Mouse (Mus musculus): ENCODE results near the gene Ank2.
"Not testable (repeated sequence)": the region's sequence is repeated elsewhere in the genome, so short reads cannot be mapped to it uniquely, and the experiment has no call there.

Gene Ank2

GRCm38 (mm10) chr3:127350602-127351362 is 148.4 kb downstream of the Ank2 start:
- no peak for DNase-seq

DNA sequence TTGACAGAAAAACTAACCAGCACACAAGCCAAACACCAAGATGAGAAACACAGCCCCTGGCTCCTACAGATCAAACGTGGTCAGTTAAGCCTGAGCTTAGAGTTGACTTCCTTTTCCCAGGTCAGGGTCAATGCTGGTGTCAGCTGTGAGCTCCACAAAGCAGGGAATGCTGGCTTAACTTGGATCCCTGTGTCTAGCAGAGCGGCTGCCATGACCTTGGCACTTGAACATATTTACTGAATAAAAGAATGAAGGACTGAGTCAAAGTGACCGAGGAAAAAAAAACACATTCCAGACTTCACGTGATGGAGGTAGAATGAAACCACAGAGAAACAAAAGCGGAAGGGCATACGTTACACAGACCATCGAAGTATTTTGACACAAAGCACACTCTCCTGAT is 150.2 kb downstream of the Ank2 start:
- no peak for DNase-seq

- no peak for DNase-seq
Measured at GRCm38 (mm10) chr3:127345860-127346459, 153.2 kb downstream of the Ank2 start.

DNA sequence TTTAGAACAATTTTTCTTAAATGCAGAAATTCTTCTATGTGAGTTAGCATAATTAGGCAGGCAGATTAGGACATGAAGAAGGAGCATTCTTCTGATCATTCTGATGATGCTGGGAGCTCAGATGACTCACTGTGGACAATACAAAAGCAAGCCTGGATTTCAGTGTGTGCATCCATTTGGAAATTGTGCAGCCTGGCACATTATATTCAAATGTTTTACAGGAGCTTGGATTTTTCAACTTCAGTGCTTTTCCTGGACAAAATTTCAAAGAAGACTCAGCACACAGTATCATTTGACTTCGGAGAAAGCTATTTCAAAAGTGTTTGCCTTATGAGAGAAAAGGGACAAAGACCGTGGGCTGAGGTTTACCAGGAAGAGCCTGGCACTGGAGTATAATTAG is 157.8 kb downstream of the Ank2 start:
- no peak for DNase-seq

DNA sequence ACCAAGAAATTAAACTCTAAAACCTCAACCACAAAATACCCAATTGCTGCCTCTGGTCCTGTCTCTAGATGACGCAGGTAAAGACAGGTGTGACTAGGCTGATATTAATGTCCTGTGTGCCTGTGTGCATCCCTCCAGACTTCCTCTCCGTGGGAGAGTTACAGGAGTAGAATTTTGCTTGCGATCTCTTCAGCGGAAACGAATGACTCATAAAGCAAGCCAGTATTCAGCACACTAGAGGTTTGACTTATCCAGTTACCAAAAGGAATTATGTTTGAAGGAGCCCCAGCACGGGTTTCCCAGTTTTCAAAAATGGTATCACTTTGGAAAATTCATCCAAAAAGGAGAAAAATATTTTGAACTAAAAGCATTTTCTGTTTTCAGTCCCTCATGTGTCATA is 164.3 kb downstream of the Ank2 start:
- no peak for DNase-seq

- DNase-seq, result no peak
Measured at GRCm38 (mm10) chr3:127331562-127331961, 167.6 kb downstream of the Ank2 start.

DNA sequence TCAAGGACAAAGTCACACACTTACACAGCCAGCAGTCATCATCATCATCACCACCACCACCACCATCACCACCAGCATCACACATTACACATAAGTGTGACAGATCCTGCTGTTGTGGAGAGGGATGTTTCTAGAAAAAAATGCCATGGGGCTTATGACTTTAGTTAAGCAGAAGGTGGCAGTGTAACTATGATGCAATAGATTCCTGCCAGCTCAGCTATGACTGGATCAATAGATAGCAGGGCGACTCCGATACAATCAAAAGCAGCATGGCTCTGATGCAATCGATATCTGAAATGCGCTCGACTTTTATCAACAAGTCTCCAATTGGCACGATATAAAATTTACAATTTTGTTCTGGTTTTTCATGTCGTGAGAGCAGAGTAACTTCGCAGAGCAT is 172.8 kb downstream of the Ank2 start:
- DNase-seq, result no peak

- DNase-seq, result peak; percentile 25
Measured at GRCm38 (mm10) chr3:127322870-127323269, 176.3 kb downstream of the Ank2 start.

GRCm38 (mm10) chr3:127321645-127322044 is 177.5 kb downstream of the Ank2 start:
- DNase-seq, result no peak

DNA sequence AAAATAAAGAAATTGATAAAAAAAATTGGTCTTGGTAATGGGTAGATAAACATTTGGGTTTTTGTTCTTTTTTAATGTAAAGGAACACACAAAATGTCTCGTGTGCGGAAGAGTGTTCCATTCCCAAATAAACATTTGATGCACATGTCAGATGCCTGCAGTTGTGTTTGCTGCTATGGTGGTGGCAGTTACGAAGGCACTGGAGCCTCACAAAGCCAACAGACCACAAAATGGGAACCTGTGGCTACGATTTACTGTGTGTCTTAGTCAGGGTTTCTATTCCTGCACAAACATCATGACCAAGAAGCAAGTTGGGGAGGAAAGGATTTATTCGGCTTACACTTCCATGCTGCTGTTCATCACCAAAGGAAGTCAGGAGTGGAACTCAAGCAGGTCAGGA is 178.1 kb downstream of the Ank2 start:
- not testable (repeated sequence) for DNase-seq

DNA sequence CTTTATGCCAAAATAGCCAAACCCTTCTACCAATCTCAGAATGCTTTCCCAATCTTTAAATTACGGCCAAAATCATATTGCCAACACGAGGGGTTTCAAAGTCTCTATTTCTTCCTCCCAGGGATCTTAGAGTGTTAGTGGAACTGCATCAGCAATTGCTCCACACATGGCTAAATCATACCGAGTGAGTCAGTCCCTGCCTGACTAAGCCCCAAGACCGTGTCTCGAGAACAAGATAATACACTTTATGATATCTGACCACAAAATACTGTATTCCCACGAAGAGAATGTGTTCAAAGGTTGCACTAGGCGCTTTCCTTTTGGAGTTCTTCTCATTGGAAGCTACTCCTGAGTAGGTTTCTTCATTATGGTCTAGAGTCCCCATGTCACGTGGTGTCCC is 178.8 kb downstream of the Ank2 start:
- no peak for DNase-seq

DNA sequence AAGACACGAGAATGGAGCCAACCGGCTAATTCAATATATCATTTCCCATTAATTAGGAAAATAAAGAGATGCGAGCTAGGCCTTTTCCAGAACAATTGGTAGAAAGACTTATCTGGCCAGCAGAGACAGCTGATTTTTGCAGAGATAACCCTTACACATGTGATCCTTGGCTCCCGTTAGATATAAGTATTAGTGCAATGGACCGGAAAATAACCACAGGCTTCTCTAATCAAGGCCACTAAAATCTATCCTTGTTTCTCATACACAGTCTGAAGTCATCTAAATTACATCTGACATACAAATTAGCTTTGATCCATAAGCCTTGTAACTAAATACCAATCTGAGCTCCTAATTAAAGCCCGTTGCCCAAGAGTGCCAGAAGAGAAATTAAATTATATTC is 181.5 kb downstream of the Ank2 start:
- DNase-seq, result no peak

DNA sequence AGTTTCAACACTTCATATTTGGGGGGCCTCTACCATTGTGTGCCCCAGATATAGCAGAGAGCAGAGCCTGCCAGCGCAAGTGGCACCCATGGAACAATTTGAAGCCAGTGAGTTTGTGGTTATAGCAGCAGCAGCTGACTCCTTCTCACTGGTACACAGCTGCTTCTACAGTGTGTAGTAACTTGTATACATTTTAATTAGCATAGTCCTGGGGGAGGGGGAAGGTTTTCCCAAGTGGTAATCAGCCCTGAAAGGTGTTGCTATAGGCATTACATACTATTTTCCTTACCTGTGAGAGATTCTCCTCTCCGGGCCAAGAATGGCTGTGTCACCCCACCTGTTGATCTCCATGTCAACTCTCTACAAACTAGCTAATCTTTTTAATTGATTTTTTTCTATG is 182.4 kb downstream of the Ank2 start:
- no peak for DNase-seq

DNA sequence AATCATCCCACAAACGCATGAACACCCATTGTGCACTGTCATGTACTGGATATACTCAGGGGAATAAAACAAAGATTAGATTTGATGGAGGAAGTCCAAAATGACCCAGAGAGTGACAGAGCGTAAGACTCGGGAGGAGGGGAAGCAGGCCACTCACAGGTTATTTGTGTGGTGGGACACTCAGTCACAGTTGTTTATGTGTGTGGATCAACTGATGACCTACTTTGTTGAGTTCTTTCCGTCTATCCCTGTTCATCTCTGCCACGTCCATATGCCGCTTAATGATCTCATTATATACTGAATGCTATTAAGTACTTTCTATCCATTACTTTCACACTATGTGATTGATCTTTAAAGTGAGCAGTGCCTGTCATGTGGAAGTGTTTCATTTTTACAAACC is 187.6 kb downstream of the Ank2 start:
- DNase-seq, result no peak

DNA sequence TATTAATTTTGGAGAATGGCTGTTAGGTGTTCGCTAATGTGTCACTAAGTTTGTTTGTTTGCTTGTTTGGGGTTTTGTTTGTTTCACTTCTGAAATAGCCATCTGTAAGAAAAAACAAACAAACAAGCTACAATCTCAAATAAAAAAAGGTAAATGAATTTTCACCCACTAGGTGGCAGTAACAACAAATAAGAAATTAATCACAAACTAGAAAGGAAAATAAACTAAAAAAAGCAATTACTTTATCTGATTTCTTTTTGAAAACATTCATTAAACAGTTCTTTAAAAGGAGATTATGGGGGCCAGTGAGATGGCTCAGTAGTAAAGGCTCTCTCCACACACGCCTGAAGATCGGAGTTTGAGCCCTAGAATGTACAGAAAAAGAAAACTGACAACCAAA is 189.1 kb downstream of the Ank2 start:
- DNase-seq, result no peak

DNA sequence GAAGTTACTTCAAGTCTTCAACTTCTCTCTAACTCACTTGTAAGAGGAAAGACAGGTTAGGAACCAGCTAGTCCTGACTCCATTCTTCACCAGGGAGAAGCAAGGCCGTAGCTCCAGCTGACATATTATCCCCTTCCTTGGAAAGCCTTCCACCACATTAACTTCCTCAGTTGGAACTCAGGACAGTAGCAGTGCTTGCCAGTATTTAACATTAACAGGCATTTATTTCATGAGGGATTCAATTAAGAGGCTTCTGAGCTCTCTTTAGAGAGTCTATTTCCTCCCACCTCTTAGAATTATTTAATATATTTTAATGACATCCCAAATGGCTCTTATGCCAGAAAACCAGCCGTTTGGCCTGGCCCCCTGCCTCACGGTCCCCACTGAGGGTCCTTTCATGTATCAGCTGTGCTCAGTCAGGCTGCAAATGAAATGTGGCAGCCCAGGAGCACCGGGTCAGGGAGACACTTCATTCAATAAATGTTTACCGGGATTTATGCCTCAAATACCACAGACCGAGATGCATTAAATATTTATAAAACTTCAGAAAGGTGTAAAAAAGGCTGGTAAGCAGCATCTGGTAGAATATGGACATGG is 195.1 kb downstream of the Ank2 start:
- DNase-seq, result no peak

GRCm38 (mm10) chr3:127303041-127303440 is 196.1 kb downstream of the Ank2 start:
- DNase-seq, result no peak

GRCm38 (mm10) chr3:127300790-127301189 is 198.4 kb downstream of the Ank2 start:
- no peak for DNase-seq

DNA sequence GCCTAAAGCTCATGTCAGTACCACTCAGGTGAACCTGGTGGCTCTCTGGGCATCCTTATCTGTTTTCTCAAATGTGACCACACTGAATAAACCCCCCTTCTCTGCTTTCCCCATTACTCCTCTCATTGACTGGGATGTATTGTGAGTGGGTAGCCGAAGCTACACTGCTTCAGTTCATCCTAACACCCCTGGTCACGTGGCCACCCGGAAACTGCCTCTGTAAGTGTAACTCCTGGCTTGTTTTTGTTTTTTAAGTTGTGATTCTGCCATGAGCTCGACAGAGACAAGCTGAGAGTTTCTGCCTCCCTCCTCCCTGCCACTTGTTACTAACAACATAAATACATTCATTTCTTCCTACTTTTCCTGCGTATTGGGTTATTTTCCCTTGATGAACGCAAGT is 203.2 kb downstream of the Ank2 start:
- DNase-seq, result no peak

DNA sequence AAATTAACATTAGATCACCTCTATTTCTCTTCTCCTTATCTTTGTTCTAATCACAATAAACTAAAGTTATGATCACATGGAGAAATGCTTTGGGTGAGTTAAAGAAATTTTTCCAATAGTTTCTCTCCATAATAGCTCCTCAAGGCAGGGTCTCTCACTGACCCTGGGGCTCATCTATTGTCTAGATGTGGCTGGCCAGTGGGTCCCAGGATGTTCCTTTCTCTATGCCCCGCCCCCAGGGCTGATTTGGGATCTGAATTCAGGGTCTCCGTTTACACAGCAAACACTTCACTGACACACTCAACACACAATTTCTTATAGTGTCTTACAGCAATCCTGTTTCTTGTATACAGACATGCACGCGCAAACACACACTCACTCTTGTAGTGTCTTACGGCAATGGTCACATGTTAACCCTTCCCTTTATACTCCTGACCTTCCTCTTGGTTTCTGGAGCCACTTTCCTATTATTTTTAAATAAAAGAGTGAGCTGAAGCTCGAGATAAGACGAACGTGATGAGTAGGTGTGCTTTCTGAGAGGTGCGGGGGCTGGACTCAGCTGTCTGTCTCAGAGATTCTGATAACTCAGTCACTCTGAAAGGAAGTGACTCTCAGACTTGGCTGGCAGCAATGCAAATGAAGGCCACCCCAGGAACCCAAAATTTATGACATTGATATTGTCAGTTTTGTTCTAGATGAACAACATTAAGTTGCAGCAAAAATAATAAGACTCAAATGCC is 204.4 kb downstream of the Ank2 start:
- no peak for DNase-seq

DNA sequence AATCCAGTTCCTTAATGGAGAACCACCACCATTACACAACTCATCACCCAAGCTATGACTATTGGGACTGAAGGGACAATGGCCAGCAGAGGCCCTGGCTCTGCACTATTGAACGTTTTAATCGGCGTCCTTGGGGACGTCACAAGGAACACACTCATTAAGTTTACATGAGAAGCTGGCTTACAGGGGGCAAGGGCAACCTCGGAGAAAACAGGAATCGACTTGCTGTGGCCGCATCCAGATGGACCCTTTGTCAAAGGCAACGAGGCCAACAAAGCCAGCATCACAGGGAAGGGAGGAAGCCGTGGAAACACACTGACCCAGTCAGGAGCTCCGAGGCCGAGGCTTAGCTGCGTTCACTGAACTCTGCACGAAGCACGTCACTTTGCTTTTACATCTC is 205.1 kb downstream of the Ank2 start:
- DNase-seq, result no peak

DNA sequence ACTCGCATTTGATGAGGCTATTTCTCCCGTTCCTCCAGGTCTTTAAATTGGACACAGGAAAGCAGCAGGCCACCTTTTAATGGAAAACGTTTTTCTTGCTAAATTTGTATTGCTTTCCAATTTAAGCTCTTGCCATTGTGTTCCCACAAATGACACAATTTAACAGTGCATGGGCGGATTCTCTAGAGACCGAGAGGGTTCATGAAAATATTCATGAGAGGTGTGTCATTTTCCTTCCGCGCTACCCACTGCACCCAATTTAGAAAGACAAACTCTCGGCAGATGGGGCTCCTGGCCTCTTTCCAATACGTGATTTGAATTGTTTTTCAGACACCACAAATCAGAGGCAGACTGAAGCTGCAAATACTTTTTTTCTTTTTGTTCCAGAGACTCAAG is 205.7 kb downstream of the Ank2 start:
- DNase-seq, result no peak

DNA sequence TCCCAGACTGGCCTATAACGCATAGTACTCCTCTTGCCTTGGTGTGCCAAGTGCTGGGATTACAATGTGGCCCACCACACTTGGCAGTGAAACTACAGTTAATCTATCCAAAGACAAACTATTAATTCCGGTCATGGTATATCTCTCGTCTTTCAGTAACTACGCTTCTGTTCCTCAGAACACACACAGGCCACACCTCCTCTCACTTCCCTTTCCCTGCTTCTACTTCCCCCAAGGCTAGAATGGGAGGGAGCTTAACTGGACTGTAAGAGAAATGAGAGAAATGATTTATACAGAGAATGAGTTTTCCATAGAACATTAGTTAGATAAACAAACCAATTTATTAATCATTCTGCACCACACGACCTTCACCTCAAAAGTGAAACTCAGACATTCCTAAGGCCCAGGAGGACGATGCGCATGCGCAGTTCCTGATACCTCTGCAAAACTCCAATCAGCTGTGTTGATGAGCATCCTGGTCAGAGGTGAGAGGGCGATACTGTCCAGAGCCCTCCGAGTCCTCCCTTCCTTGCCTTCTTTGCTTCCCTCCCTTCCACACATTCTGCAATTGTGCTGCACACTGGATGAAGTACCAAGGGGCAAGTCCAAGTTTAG is 206.2 kb downstream of the Ank2 start:
- no peak for DNase-seq
